Mouse (Mus musculus) large intestine, adult 2 months (tissue): Measurements from ENCODE around the gene Olfr766-ps1. TPM values are rescaled to one million over a fixed set of nuclear protein-coding genes. Genes with fewer than 3 reads are reported as not detected.
A peak's percentile ranks its signal among the peaks of the same experiment; 100 is the strongest.
"Not testable (repeated sequence)": the region's sequence is repeated elsewhere in the genome, so short reads cannot be mapped to it uniquely, and the experiment has no call there.

ENCODE experiments used
- DNase-seq: peaks from one replicate; pipeline ENCODE4 v3.0.0-alpha.2; 2012; ENCODE audit warnings: low read depth, low spot score
- WGBS: fragments of 180-500 bp; shearing (Covaris S2); methylation state at CpG from one replicate; pipeline ENCODE4 v1.1.7; 2018; 5-methylcytosine and 5-hydroxymethylcytosine counted together
- polyA plus RNA-seq: library from polyadenylated mRNA; depleted of rRNA; stranded (reverse); fragments of >200 nt; gene quantifications from 2 replicates; pipeline ENCODE4 v1.2.3, GENCODE M21; 2012; rRNA removed

Olfr766-ps1 gene
- polyA plus RNA-seq: not detected in 2 replicates

DNA sequence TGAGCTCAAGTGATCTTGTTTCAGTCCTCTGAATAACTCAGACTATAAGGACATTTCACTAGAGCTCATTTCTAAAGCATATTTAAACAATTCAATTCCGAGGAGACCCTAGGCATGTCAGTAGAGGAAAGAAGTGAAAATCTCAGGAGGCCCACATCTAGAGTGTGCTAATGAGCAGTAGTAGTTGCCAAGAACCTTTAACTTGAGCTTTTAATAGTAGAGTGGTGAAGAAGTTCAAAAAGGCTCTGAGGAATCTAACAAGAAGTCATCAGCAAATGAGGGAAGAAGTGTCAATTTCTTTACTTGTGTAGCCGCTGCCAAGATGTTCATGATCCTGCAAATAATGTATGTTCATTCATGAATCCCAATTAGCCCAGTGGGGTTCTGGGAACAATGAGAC, at the start of gene Olfr766-ps1:
Gene Olfr766-ps1, minus strand, starts transcription at position 101 of the 400 bp plus-strand sequence.
- no peak for DNase-seq
- WGBS: 80% methylated on average over 2 of the region's 2 CpGs

DNA sequence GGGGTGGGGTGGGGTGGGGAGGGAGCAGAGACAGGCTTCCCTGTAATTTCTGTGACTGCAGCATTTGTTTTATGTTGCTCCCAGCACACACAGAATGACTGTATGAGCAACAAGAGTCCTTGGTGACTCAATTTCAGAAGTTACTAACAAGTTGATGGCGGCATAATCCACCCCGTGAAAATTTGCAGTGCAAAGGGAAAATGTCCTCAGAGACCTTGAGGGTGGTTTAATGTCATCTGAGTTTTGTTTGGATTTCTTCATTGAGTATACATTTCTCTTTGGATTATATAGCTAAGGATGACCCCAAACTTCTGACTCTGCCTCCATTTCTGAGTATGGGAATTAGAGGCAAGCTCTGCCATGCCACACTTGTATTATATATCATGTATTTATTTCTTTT, 49.0 kb upstream of the Olfr766-ps1 start, which contains the start of gene Olfr769:
Gene Olfr769, minus strand, starts transcription at position 101 of the 400 bp plus-strand sequence.
- 65% methylated on average over 2 of the region's 2 CpGs for WGBS
- no peak for DNase-seq

DNA sequence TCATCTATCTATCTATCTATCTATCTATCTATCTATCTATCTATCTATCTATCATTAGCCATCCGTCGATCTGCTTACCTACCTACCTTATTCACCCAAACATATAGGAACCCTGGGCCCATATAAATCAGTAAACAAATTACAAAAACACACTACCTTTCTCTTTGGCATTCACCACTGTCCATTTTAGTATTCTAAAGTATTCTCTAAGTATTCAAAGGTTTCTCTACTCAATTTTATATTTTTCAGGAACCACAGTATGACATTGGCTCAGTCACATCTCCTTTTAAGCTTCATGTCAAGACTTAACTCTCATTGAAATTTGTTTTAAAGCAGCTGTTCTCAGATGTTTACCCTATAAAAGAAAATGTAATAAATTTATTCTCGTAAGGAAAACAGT, 46.4 kb upstream of the Olfr766-ps1 start:
- DNase-seq: no peak
- 87% methylated on average over 3 of the region's 3 CpGs for WGBS

DNA sequence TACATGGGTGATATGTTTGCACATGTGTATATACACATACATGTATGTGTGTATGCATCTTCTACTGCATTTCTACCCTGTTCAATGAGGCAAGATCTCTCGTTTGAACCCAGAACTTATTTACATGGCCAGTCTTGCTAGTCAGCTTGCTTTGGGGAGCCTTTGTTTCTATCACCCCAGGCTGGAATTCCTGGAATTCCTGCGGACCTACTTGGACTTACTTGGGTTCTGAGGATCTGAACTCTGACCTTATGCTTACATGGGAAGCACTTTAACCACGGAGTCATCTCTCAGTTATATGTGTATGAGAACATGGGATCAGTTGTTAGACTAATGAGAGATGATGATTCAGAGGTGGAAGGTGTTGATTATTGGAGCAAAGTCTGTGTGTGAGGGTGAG, 32.5 kb upstream of the Olfr766-ps1 start:
- WGBS: 30% methylated on average over 3 of the region's 3 CpGs
- DNase-seq: no peak

DNA sequence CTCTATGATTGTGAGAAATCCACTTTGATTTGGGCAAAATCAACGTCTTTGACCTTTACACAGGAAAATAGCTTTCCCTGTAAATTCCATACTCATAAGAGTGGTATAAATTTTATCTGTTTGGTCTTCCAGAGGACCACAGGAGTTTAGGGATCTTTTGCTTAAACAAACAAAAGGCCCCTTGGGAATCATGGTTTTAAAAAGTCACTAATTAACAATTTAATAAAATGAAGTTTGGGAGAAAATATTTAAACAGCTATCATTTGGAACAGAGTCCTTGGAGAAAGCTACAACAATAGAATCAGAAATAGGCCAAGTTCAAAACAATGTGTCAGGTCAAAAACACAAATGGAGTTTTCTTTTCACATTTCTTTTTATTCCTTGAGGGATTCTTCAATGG, 30.5 kb upstream of the Olfr766-ps1 start, which contains the start of gene Olfr768:
Gene Olfr768, minus strand, starts transcription at position 101 of the 400 bp plus-strand sequence.
- WGBS: 64% methylated on average over 1 of the region's 1 CpGs
- no peak for DNase-seq

DNA sequence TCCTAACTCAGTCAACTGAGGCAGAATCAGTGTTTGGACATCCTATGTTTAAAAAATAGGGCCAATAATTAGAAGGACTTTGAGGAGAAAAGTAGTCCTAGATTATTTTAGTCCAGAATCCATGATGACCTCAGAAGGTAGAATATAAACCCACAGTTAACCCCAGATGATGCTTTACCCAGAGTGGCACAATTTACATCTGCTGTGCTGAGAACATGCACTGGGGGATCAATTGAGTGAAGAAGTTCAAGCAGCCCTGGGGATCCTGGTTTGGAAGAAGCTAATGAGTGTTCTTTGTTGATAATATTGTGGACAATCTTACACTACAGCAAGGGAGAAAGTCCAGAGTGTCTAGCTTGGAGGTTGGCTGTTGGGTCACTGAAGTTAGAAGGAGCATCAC, 14.0 kb upstream of the Olfr766-ps1 start, which contains the start of gene Olfr767:
Gene Olfr767, minus strand, starts transcription at position 101 of the 400 bp plus-strand sequence.
- DNase-seq: not testable (repeated sequence)

DNA sequence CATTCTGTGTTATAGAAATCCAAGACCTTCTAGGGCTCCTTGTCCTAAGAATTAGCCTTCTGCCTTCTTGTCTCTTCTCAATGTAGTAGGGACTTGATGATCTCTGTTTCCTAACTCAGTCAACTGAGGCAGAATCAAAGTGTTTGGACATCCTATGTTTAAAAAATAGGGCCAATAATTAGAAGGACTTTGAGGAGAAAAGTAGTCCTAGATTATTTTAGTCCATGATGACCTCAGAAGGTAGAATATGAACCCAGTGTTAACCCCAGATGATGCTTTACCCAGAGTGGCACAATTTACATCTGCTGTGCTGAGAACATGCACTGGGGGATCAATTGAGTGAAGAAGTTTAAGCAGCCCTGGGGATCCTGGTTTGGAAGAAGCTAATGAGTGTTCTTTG, 18.9 kb downstream of the Olfr766-ps1 start, which contains the start of gene Olfr765:
Gene Olfr765, minus strand, starts transcription at position 101 of the 400 bp plus-strand sequence.
- DNase-seq: not testable (repeated sequence)

DNA sequence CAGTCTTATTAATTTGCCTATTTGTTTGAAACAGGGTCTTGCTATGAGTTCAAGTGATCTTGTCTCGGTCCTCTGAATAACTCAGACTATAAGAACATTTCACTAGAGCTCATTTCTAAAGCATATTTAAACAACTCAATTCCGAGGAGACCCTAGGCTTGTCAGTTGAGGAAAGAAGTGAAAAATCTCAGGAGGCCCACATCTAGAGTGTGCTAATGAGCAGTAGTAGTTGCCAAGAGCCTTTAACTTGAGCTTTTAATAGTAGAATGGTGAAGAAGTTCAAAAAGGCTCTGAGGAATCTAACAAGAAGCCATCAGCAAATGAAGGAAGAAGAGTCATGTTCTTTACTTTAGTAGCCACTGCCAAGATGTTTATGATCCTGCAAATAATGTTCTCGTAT, 29.0 kb downstream of the Olfr766-ps1 start, which contains the start of gene Olfr764-ps1:
Gene Olfr764-ps1, minus strand, starts transcription at position 101 of the 400 bp plus-strand sequence.
- 73% methylated on average over 3 of the region's 3 CpGs for WGBS
- DNase-seq: no peak

DNA sequence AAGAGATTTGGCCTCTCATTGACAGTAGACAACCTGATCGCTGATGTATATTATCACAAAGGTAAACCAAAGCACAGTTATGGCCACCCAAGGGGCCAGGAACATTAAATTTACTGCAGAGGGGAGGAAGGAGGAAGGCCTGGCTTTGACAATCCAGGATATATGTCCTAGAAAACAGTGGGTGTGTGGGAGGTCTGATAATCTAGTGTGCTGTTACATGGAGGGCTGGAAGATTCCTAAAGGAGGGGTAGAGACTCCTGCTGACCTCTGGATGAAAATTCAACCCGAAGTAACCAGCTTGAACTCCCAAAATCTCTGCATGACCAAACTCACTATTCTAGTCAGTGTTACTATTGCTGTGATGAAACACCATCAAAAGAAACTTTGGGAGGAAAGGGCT, 40.4 kb downstream of the Olfr766-ps1 start:
- WGBS: 70% methylated on average over 2 of the region's 2 CpGs
- DNase-seq: no peak

DNA sequence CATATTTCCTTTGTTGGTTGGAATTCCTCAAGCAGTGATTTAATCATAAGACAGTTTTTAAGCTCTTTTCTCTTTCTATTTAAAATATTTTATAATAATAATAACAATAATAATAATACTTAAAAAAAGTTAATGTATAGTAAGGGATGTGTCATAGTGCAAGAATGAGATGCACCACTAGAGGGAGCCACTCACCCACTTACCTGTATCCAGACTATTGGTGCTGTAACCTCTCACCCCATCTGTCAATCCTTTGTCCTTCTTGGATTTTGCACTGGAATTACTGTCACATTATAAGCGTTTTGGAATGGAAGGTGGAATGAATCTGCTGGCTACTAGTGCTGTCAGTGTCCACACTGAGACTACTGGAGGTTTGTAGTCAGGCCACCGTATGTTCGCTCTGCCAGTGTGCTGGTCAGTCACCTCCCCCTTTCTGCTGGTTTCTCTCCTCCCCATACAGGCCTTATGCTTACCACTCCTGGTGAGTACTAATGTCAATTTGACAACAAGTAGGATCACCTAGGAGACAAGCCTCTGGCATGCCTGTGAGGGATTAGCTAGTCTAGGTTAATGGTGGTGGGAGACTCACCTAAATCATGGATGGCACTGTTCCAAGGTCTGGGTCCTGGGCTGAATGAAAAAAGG, 42.6 kb downstream of the Olfr766-ps1 start:
- peak; percentile 14 for DNase-seq
- WGBS: 65% methylated on average over 3 of the region's 3 CpGs

DNA sequence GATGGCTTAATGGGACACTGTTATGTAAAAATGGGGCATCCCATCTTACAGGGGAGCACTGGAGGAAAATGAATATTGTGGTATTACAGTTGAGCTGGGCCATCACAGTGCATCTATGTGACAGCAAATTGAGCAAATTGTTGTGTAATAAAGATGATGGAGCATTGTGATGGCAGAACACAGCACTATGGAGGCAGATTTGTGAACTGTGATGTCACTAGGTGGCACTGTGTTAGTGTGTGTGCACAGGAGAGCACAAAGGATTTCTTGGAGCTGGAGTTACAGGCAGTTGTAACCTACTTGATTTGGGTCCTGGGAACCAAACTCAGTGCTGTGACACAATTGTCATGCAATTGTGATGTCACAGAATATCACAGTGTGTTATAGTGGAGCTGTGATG, 45.5 kb downstream of the Olfr766-ps1 start:
- no peak for DNase-seq

DNA sequence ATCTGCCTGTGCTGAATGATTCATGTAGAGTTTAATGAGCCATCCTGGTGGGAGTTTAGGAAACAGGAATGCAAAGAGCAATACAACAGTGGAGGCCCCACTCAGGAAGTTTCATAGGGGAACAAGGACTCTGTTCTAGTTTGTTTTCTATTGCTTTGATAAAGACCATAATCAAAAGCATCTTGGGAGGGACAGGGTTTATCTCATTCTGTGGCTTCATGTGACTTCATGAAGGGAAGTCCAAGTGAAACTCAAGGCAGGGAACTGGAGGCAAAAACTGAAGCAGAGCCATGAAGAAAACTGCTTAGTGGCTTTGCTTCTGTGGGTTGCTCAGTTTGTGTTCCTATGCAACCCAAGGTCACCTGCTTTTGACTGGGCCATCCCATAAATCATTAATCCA, 54.3 kb downstream of the Olfr766-ps1 start:
- DNase-seq: no peak

Other genes with a start within 250 kb of the Olfr766-ps1 start
- 135 and 144 TPM in 2 replicates for gene Ormdl2, start 247.3 kb downstream of the Olfr766-ps1 start, polyA plus RNA-seq
- gene Gdf11, start 177.3 kb downstream of the Olfr766-ps1 start, polyA plus RNA-seq: 0.98 and 1.2 TPM in 2 replicates
- gene Cd63, start 168.0 kb downstream of the Olfr766-ps1 start, polyA plus RNA-seq: 130 and 137 TPM in 2 replicates
- 19.0 and 19.3 TPM in 2 replicates for gene Rdh5, start 146.1 kb downstream of the Olfr766-ps1 start, polyA plus RNA-seq
- 126 and 147 TPM in 2 replicates for gene Bloc1s1, start 144.9 kb downstream of the Olfr766-ps1 start, polyA plus RNA-seq
- gene Itga7, start 135.2 kb downstream of the Olfr766-ps1 start, polyA plus RNA-seq: 12.6 and 12.9 TPM in 2 replicates
- 34.5 and 82.9 TPM in 2 replicates for gene Mettl7b, start 108.0 kb downstream of the Olfr766-ps1 start, polyA plus RNA-seq
- not detected in 2 replicates for gene Olfr9, start 79.5 kb downstream of the Olfr766-ps1 start, polyA plus RNA-seq
- gene Olfr763, start 58.2 kb downstream of the Olfr766-ps1 start, polyA plus RNA-seq: not detected in 2 replicates
- not detected in 2 replicates for gene Olfr764-ps1, start 29.1 kb downstream of the Olfr766-ps1 start, polyA plus RNA-seq
- gene Olfr765, start 19.0 kb downstream of the Olfr766-ps1 start, polyA plus RNA-seq: not detected in 2 replicates
- not detected in 2 replicates for gene Olfr767, start 13.9 kb upstream of the Olfr766-ps1 start, polyA plus RNA-seq
- gene Olfr768, start 30.4 kb upstream of the Olfr766-ps1 start, polyA plus RNA-seq: not detected in 2 replicates
- gene Olfr769, start 48.9 kb upstream of the Olfr766-ps1 start, polyA plus RNA-seq: not detected in 2 replicates
- not detected in 2 replicates for gene Olfr770, start 70.0 kb upstream of the Olfr766-ps1 start, polyA plus RNA-seq
- not detected in 2 replicates for gene Olfr771, start 95.8 kb upstream of the Olfr766-ps1 start, polyA plus RNA-seq
- not detected in 2 replicates for gene Olfr772, start 108.9 kb upstream of the Olfr766-ps1 start, polyA plus RNA-seq
- gene Olfr773, start 118.4 kb upstream of the Olfr766-ps1 start, polyA plus RNA-seq: not detected in 2 replicates
- not detected in 2 replicates for gene Olfr774, start 167.2 kb upstream of the Olfr766-ps1 start, polyA plus RNA-seq
- not detected in 2 replicates for gene Olfr775, start 179.4 kb upstream of the Olfr766-ps1 start, polyA plus RNA-seq
- gene Olfr776, start 190.2 kb upstream of the Olfr766-ps1 start, polyA plus RNA-seq: not detected in 2 replicates
- gene Olfr777, start 202.5 kb upstream of the Olfr766-ps1 start, polyA plus RNA-seq: not detected in 2 replicates
- gene Olfr780, start 249.1 kb upstream of the Olfr766-ps1 start, polyA plus RNA-seq: not detected in 2 replicates